Mouse (Mus musculus): ENCODE measurements around the gene 1810024B03Rik. TPM values are rescaled to one million over a fixed set of nuclear protein-coding genes. Genes with fewer than 3 reads are reported as not detected.

The 1810024B03Rik gene
- polyA plus RNA-seq, 1 experiment from 2014 or later, result 2.0 TPM

Other genes with a start within 250 kb of the 1810024B03Rik start
- gene Ap4e1, start 199.6 kb downstream of the 1810024B03Rik start, polyA plus RNA-seq (2015; fragmentation: Nextera tagmentation; extraction: Ambion mirVana), result 7.7 and 8.0 TPM in 2 replicates
- 63.2 and 63.8 TPM in 2 replicates for gene Blvra, start 137.6 kb downstream of the 1810024B03Rik start, polyA plus RNA-seq (2015; fragmentation: Nextera tagmentation; extraction: Ambion mirVana)
- gene Ncaph, start 74.3 kb downstream of the 1810024B03Rik start, polyA plus RNA-seq (2015; fragmentation: Nextera tagmentation; extraction: Ambion mirVana), result 66.8 and 73.6 TPM in 2 replicates
- gene Itpripl1, start 64.8 kb downstream of the 1810024B03Rik start, polyA plus RNA-seq (2015; fragmentation: Nextera tagmentation; extraction: Ambion mirVana), result 25.2 and 27.1 TPM in 2 replicates
- gene Snrnp200, start 106 bp upstream of the 1810024B03Rik start, polyA plus RNA-seq (2015; fragmentation: Nextera tagmentation; extraction: Ambion mirVana), result 42.2 and 45.2 TPM in 2 replicates
- 60.2 and 60.9 TPM in 2 replicates for gene Ciao1, start 39.5 kb upstream of the 1810024B03Rik start, polyA plus RNA-seq (2015; fragmentation: Nextera tagmentation; extraction: Ambion mirVana)
- 28.3 and 28.5 TPM in 2 replicates for gene Tmem127, start 39.6 kb upstream of the 1810024B03Rik start, polyA plus RNA-seq (2015; fragmentation: Nextera tagmentation; extraction: Ambion mirVana)
- gene Stard7, start 61.9 kb upstream of the 1810024B03Rik start, polyA plus RNA-seq (2015; fragmentation: Nextera tagmentation; extraction: Ambion mirVana), result 89.1 and 89.5 TPM in 2 replicates
- 4.5 and 5.2 TPM in 2 replicates for gene Dusp2, start 127.9 kb upstream of the 1810024B03Rik start, polyA plus RNA-seq (2015; fragmentation: Nextera tagmentation; extraction: Ambion mirVana)
- not detected in 2 replicates for gene Astl, start 130.4 kb upstream of the 1810024B03Rik start, polyA plus RNA-seq (2015; fragmentation: Nextera tagmentation; extraction: Ambion mirVana)
- gene Adra2b, start 154.9 kb upstream of the 1810024B03Rik start, polyA plus RNA-seq (2015; fragmentation: Nextera tagmentation; extraction: Ambion mirVana), result 1.3 and 1.7 TPM in 2 replicates
- 0.15 and 0.16 TPM in 2 replicates for gene Gpat2, start 216.9 kb upstream of the 1810024B03Rik start, polyA plus RNA-seq (2015; fragmentation: Nextera tagmentation; extraction: Ambion mirVana)
- gene Fahd2a, start 236.3 kb upstream of the 1810024B03Rik start, polyA plus RNA-seq (2015; fragmentation: Nextera tagmentation; extraction: Ambion mirVana), result 19.0 and 23.0 TPM in 2 replicates

Measured in intestine, embryonic 15.5 days (tissue).